Mouse (Mus musculus): ENCODE data around the gene Nlrc5.
"Not testable (repeated sequence)": the region's sequence is repeated elsewhere in the genome, so short reads cannot be mapped to it uniquely, and the experiment has no call there.

Nlrc5 gene

DNA sequence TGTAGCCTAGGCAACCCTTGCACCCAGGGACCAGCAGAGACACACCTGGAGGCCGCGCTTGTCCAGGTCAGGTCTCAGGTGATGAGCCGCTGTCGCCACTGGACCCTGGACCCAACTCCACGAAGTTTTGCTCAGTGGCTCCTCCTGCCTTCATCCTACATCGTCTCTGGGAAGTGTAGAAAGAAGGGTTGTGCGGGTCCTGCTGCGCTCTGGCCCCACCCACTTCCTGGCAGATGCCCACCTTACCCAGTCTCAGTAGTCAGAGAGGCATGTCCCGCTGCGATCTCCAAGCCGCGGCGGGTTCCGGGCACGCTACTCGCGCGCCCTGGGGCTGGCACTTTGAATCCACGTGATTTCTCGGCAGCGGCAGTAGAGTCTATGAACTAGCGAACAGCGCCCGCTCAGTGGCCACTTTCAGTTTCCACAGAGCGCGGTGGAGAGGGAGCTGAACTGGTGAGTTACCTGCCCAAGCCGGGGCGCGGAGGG lies at the start of gene Nlrc5:
TSS of gene Nlrc5 (plus strand) at position 376 of the 486 bp plus-strand sequence.
- DNase-seq (ENCODE audit: low spot score), result peak; percentile 15

DNA sequence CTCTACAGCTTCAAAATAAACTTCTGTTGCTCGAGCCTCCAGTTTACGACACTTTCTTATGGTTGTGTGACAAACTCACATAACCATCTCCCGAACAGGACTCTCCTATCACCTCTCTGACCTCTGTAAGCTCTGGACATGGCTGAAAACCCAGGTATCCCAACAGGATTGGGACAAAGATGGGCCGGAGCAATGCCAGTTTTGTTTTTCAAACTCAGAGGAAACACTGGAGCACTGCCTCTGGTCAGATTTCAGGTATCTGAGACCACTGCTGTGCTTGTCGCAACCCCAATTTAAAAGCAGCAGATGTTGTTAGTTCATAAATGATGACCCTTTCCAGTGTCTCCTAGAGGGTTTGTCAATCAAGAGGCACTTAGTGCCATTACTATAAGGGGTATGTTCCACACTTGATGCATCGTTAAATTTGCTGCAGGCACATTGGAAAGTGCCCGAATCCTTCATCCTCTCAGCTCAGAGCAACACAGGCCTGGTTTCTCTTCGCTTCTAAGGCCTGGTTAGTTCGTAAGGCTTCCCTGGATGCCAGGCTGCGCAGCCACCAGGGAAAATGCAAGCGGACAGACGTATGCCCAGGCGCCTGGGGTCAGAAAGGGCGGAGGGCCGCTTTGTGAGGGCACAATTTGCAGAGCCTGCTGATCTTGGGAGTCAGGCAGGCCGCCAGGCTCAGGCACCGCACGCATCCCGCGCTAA lies 48.5 kb upstream of the Nlrc5 start:
- no peak for DNase-seq (ENCODE audit: low spot score)

DNA sequence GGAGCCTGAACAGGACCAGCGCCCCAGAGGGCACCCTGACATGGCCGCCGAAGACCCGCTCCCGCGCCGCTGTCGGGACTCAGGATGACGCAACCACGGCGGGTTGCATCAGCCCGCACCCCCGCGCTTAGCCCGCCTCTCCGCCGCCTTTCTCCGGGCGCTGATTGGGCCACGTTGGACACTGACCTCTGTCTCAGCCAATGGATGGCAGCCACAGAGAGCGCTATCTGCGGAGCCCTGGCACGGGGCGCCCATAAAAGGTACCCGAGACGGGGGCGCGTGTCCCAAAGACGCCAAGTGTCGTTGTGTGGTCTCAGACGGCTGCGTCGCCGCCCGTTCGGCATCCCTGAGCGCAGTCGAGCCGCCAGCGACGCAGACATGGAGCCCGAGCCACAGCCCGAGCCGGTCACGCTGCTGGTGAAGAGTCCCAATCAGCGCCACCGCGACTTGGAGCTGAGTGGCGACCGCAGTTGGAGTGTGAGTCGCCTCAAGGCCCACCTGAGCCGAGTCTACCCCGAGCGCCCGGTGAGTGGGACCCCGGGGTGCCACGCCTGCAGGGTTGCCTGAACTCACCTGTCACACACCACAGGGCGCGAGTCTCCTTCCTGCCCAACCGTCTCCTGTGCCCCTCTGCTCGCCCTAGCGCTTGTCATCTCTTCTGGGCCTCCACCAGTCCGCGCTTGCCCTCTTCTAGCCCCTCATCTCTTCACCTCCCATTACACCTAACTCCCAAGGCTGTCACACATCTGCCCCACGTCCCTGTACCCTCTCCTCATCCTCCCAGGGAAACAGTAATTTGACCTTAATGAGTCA lies 47.7 kb upstream of the Nlrc5 start, which contains the start of gene Herpud1:
TSS of gene Herpud1 (plus strand) at position 225 of the 813 bp plus-strand sequence.
- DNase-seq (ENCODE audit: low spot score), result peak; percentile 95

DNA sequence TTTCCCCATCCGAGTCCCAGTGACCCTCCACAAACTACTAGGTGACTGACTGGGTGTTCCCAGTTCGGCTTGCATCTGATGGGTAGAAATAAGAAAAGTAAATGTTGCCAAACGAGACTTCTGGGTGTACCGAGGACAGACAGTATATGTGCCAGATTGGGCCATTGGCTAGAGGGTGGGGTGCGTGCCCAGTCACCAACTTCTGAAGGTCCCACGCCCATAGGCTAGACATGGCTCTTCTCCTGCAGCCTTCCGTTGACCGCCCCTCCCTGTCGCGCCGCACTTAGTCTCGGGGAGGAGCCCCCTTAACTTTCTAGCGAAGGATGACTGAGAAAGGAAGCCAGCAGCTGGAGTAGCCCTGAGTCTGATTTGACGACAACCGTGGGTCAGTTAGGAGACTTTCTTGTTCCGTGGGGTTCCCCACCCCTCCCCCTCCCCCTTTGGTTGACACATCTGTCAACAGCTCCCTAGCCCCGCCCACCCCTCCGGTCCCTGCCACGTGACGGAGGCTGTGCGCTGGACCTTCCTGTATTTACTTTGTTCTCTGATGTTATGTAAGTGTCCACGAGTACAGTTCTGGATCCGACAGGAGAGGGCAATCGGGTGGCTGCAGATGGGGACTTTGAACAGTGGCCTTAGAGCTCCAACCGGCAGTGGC lies 47.0 kb upstream of the Nlrc5 start:
- DNase-seq (ENCODE audit: low spot score), result peak; percentile 73

DNA sequence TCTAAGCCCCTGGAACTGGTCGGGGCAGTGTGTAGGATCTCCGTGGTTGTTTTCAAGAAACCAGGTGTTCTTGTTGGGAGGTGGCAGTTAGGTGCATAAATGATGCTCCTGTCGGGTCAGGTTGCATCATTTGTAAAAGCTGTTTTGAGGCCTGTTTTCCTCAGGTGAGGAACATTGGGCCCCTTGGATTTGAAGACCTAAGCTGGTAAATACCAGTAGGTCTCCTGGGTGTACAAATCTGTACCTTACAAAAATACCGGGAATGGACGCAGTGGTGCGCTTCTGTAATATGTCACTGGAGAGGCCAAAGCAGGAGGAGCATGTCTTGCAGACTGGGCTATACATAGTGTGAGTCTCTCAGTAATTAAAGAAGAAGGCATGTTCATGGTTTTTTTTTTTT lies 46.4 kb upstream of the Nlrc5 start:
- DNase-seq (ENCODE audit: low spot score), result no peak

DNA sequence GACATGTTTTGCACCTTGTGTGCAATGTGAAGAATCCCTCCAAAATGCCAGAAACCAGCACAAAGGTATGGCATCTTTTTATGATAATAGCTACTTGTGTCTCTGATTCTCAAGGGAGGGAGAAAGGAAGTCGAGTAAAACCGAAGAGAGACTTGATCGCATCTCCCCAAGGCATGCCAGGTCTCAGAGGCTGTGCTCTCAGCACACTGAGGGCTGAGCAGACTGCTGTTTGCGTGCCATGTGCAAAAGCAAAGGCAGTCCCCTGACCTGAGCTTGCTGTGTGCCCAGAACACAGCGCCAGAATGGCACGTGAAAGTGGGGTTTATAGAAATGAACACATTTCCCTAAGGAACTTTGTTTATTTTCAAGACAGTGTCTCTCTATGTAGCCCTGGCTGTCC lies 44.6 kb upstream of the Nlrc5 start:
- DNase-seq (ENCODE audit: low spot score), result no peak

DNA sequence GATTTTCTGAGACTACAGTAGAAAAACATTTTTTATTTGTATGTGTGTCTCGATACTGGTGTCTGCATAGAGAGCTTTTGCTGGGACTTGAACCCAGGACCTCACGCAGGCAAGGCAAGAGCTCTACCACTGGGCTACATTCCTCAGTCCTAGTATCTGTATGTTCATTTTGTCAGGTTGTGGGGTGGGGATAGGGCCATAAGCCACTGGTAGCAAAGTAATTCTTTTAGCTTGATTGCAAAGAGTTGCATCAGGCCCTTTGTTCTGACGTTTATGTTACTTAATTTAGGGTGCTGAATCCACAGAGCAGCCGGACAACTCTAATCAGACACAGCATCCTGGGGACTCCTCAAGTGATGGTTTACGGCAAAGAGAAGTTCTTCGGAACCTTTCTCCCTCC lies 43.7 kb upstream of the Nlrc5 start:
- DNase-seq (ENCODE audit: low spot score), result no peak

DNA sequence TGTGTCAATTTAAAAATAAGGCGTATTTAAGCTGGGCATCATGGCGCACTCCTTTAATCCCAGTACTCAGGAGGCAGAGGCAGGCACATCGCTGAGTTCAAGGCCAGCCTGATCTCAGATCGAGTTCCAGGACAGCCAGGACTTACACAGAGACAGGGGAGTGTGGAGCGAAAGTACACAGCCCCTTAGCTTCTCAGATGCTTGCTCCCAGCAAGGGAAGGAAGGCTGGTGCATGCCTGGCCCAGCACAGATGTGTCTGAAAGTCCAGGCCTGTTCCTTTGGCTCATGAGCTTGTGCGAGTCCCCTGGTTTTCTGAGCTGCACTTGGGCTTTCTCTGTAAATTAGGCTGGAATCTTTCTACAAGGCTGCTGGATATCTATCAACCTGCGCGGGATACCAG lies 43.2 kb upstream of the Nlrc5 start:
- DNase-seq (ENCODE audit: low spot score), result no peak

DNA sequence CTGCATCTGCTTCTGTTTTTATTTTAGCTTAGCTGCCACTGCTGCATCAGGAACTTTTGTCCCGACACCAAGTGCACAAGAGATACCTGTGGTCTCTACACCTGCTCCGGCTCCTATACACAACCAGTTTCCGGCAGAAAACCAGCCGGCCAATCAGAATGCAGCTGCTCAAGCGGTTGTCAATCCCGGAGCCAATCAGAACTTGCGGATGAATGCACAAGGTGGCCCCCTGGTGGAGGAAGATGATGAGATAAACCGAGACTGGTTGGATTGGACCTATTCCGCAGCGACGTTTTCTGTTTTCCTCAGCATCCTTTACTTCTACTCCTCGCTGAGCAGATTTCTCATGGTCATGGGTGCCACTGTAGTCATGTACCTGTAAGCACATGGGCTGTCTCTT lies 42.0 kb upstream of the Nlrc5 start:
- DNase-seq (ENCODE audit: low spot score), result no peak

DNA sequence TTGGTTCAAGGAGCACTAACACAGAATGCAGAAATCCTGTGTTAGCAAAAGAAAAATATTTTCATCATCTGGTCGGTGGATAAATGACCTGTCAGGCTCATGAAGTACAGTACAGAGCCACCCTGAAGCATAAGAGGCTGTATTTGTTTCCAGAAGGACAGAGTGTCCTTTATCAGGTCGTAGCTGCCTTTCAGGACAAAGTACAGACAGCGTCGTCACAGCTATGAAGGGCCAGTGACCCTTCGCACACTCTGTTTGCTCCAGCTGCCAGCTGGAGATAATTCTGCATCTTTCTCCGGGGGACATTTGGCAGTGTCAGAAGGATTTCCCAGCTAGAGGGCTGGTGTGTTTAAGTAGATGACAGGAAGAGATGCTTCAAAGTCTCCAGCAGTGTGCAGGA lies 41.5 kb upstream of the Nlrc5 start:
- DNase-seq (ENCODE audit: low spot score), result no peak

DNA sequence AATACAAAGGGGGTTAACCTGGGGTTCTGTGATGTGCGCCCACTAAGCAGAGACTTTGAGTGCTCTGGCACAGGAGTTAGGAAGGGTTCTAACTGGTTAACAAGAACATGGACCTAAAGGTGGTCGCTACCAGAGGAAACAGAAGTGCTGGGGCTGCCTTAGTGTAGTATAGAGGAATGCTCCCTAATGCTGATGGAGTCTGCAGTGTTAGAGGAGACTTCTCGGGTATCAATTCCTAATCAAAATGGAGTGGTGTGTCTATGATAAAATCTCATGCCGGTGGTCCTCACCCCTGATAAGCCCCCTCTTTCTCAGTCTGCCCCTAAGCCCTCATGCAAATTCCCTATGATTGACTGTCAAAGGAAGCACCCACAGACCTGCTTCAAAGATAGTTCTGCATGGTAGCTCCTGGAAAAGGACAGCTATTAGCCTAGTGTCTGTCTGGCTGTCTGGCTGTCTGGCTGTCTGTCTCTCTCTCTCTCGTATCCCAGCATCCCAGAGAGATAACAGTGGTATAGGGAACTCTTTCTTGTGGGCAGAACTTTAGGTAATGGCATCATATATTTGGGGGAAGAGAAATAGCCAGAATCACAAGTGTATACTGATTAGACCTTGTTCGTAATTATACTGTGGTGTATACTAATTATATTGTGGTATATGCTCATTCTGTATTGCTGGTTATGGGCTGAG lies 38.2 kb upstream of the Nlrc5 start:
- no peak for DNase-seq (ENCODE audit: low spot score)

DNA sequence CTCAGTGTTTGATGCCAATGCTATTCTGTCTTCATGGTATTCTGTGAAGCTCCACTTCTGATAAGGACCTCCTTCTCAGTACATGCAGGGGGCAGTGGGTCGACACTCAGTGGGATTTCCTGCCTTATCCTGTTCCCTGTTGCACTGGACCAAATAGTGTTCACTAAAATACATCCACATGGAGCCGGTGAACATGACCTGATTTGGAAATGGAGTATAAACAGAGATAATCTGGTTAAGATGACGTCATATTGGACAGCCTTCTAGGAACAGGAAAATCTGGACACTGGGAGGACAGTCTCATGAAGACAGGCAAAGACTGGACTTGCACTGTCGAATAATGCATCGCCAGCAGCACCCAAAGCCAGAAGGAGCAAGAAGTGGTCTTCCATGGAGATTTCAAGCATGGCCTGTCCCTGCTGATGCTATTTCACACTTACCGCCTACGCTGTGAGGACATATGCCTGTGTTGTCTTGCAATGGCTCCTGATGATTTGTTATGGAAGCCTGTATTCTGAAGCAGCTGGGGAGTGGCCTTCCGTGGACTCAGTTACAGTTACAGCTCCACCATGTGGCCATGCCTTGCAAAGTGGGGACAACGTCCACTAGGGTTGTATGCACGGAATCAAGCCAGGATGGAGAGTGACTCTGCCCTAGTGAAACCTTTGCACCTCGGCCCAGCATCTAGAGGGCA lies 37.0 kb upstream of the Nlrc5 start:
- DNase-seq (ENCODE audit: low spot score), result no peak

DNA sequence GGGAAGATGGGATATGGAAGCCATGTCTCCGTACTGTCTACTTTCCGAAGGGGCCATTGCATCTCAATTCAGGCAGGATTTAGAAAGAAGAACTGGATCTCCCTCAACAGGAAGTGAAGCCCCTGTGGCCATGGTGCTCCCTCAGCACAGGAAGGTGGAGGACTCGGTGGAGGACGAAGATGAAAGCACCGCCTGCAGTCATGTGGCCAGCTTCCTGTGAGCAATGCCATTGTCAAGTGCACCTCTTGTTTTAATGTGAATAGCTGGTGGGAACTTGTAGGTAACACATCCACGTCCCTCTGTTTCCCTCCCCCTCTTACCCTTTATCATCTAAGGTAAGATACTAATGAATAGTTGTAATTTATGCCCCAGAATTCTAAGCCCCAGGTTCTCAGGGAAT lies 35.6 kb upstream of the Nlrc5 start:
- no peak for DNase-seq (ENCODE audit: low spot score)

DNA sequence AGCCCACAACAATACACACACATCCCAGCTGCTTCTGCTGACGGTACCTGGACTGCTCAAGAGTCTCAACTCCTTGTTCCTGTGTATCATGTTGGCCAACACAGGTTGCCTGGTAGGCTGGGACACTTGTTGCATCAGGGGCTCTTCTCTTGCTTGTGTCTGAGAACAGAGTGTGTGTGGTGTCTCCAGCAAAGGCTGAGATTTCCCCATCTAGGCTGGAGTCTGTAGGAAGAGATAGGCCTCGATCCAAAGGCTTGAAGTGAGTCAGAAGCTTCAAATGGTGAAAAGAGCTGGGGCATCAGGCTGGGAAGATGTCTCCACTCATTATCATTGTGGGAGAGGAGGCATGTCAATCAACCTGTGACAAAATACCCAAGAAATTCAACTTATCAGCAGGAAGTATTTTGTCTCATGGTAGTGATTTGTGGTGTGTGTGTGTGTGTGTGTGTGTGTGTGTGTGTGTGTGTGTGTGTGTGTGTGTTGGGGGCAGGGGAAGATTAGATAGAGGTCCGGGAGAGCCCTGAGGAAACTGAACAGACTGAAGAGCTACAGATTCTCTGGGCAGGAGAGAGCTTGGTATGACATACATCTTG lies 34.7 kb upstream of the Nlrc5 start:
- no peak for DNase-seq (ENCODE audit: low spot score)

DNA sequence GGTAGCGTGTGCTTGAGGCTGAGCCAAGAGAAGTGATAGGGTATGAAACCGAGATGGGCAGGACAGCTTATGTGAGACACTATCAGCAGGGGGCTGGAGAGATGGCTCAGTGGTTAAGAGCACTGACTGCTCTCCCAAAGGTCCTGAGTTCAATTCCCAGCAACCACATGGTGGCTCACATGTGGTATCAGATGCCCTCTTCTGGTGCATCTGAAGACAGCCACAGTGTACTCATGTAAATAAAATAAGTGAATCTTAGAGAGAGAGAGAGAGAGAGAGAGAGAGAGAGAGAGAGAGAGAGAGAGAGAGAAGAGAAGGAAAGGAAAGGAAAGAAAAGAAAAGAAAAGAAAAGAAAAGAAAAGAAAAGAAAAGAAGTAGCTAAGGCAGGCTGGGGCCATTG lies 34.2 kb upstream of the Nlrc5 start:
- DNase-seq (ENCODE audit: low spot score), result not testable (repeated sequence)

DNA sequence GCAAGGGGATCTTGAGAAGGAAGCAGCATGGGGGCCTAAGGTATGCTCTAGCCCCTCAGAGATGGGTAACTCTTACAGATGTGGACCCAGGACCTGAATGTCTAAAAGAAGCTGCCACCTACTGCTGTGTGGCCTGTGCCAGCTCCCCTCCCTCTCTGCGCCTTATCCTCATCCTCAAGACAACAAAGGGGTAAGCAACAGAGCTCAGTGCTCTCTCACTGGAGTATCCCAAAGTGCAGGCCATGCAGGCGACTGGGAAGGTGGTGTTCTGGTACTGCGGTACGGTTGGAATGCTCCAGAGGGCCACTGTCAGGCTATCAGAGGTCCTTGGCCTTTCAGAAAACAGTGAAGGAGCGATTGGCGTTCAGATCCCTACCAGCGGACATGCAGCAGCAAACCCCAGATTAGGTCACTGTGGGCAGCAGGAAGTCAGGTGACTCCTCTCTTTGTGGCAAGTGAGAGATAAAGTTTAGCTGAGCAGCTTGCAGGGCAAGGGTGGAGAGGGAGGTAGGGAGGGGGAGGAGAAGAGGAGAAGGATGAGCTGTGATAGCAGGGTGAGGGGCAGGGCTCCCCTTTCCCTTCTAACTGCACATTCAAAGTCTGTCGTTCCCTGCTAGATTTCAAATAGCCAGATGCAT lies 25.6 kb upstream of the Nlrc5 start:
- DNase-seq (ENCODE audit: low spot score), result no peak

DNA sequence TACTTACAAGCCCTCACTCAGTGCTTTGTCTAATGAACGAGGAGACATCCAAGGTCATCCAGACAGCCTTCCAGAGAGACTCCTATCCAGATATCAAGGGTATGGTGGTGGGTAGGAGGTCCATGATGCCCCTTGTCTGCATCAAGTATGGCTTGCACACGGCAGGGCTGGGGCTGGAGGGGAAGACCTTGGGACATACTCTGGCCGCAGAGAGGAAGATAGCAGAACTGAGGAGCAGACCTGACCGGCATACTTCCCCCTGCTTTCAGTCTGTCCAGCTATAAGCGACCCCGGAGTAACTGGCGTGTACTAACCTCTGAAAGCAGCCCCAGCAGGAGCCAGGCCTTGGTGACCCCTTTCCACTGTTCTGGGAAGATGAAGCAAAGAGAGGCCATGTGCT lies 24.6 kb upstream of the Nlrc5 start:
- no peak for DNase-seq (ENCODE audit: low spot score)

DNA sequence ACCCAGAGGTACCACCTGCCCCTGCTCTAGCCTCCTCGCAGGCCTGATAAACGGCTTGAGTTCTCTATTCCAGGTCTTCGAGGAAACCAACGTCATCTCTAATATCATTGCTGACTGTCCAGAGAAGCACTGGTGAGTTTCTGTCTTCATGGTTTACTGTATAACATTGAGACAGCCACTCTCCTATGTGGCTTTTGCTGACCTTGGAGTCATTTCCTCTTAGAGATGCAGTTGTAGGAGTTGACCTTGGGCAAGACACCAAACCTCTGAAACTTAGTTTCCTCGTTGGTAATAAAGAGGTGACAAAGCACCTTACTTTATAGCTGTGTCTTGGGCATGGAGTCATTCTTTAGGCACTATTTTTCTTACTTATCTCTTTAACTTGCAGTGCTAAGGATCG lies 21.6 kb upstream of the Nlrc5 start:
- DNase-seq (ENCODE audit: low spot score), result no peak

DNA sequence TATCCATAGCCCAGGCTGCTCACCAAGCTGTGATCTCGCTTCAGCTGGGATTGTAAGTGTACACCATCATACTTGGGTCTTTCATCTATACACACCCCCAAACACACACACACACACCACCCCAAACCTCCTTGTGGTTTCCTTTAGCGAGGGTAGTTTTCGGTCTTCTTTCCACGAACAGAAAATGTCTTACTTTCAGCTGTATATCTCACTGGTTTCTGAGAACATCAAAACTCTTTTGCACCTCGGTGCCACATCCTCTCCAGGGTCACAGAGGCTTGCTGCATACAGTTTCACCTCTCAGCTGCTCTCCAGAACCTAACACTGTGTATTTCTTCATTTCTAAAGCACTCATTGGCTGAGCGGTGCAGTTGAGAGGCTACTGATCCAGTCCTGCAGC lies 20.6 kb upstream of the Nlrc5 start:
- DNase-seq (ENCODE audit: low spot score), result no peak

DNA sequence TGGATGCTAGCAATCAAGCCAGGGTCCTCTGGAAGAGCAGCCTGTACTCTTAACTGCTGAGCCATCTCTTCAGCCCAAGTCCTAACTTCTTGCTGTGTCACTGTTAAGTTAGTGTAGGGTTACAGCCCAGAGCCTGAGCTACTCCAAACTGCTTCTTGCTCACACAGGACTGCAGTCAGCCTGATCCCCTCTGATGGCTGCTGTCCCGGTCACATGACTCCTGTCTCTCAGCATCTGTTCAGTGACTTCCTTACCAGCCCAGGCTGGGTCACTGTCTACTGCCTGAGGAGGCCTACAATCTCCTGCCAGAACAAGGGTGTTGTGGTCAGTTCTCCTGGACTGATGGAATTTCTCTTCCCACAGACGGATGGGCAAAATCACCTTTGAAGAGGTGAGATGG lies 18.9 kb upstream of the Nlrc5 start:
- DNase-seq (ENCODE audit: low spot score), result no peak

DNA sequence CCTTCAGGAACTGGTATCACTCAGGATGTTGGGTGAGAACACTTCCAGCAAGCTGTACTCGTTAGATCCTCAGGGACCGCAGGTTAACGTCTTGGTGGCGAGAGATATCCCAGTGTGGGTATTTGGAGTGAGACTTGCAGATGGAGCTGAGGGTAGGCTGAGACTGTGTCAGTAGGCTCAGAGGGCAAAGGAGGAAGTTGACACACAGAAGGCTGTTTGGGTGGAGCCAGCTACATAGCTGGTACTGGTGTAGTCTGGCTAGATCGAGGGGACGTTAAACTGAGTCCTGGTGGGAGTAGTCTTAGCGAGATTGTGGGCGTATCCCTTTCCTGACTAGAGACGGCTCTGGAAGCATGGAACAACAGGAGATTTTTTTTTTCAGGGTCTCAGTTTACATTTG lies 16.1 kb upstream of the Nlrc5 start:
- no peak for DNase-seq (ENCODE audit: low spot score)
